Mouse (Mus musculus): Measurements from ENCODE around the gene Gm10188.

Gm10188 gene

DNA sequence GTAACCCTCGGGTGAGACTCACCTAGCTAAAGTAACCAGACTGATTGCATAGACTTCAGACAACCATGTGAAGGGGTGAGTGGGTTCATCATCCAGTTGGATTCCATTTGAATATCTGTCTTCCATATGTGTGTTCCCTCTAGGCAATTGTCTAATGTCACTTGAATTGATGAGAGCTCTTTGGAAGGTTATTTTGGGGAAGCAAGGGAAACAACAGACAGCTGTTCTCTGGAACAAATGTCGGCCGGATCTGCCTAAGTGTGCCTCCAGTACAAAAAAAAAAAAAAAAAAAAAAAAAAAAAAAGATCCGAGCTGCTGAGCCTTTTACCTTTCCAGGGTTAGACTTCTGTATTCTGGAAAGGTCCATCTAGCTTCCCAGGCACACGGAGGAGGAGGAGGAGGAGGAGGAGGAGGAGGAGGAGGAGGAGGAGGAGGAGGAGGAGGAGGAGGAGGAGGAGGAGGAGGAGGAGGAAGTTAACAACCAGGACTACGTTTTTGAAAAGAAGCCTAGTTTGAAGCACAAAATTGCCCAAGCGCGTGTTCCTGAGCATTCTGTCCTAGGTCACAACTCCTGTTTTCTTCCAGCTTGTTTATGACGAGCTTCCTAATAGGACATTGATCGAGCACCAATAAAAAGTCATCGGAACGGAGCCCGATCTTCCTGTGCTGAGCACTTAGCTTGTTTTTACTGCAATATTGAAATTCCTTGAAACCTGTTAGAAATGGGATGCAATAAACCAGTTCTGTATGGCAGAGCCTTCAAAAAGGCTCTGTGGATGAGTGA, 3.1 kb downstream of the Gm10188 start:
- no peak for DNase-seq (ENCODE audit: low read depth)

DNA sequence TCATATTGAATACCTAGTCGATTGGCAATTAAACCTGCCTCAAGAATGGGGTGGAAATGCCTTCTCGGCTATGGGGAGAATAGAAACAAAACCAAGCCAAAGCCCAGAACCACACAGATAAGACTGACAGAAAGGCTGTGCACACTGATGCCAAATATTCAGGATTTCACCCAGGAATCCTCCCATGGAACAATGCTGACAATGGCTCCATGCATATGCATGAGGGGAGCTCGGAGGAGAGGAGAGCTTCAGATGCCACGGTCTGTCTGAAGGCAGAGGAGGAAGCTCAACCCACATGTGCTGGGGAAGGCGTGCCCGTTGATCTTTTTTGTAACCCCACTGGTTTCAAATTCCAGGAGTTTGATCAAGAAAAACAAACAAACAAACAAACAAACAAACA, 7.4 kb downstream of the Gm10188 start:
- DNase-seq (ENCODE audit: low read depth) = no peak

DNA sequence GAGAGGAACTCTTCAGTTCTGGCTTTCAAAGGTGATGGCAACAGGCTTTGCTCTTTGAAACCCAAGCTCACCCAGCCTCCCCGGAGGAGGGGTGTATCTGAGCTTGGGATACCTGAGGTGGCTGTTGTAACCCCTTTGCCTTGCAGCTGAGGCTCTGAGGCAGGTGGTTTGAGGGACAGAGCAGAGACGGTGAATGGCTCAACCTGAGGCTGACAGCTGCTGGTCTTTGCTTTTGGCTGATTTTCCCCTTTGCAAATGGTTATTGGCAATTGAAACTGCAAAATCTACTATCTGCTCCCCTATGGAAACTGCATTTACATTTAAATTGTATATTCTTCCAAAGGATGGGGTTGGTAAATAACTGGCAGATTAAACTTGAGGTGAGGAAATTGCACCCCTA, 7.9 kb downstream of the Gm10188 start:
- DNase-seq (ENCODE audit: low read depth) = no peak

DNA sequence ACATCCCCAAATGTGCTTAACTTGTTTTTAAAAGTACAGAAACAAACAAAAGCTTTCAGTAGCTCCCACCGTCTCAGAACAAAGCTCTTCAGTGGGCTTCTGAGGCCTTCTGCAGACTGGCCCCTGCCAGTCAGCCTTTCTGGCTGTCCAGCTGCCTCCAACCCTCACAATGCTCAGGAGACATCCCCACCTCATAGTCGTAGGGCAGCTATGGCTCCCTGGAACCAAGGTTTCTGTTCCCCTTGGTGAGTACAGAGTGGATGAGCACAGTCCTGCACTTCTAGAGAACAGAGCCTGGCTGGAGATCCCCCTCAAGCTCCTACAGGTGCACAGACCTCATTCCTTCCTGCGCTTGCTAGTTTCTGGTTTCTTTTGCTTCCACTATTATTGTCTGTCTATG, 13.3 kb downstream of the Gm10188 start:
- no peak for DNase-seq (ENCODE audit: low read depth)

DNA sequence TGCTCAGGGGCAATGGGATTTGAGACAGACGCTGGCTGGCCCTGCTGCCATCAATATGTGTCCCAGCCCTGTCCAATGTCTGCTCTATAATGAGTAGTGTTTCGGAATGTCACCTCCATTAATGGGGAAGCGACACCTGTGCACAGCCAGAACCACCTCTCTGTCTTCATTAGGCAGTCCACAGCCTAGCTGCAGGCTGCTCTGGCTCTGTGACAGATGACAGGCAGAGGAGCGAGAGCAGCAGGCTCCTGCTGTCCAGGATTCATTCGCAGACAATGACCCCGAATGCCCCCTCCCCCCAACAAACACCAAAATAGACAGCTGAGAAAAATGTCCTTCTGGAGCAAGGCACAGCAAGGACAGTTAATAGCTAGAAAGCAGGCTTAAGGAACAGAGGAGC, 16.5 kb downstream of the Gm10188 start:
- DNase-seq (ENCODE audit: low read depth) = no peak

DNA sequence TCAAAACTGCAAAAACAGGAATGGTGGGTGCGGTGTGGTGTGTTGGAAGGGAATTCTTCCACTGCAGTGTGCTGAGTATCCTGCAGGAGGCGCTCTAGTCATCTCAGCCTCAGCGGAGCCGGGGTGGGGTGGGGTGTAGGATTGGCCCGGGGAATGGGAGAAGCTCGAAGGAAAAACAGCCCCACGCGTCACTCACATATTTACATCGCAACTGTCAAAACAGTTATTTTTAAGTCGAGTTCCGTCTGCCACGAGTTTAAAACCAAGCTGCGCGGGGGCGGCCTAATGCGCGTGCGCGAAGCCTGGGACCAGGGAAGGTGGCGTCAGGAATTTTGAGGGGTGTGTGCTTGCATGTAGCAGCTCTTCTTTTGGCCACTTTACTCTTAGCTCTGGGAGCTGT, 17.3 kb downstream of the Gm10188 start:
- DNase-seq (ENCODE audit: low read depth) = no peak

DNA sequence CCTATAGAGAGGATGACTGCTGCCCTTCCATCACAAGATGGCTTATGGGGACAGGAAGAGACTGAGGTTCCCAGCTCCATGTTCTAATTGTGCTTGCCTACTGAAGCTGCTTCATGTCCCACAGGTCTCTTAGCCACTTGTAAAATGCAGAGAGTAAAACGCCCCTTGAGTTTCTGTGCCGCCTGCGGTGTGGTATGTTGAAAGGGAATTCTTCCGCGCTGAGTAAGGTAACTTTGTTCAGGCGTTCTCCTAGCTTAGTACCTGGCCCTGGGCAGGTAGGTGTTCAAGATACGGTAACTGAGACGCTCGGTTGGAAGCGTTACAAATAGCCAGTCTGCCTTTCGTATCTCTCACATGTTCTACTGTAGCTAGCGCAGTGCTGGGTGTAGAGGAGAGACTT, 17.9 kb downstream of the Gm10188 start:
- no peak for DNase-seq (ENCODE audit: low read depth)

DNA sequence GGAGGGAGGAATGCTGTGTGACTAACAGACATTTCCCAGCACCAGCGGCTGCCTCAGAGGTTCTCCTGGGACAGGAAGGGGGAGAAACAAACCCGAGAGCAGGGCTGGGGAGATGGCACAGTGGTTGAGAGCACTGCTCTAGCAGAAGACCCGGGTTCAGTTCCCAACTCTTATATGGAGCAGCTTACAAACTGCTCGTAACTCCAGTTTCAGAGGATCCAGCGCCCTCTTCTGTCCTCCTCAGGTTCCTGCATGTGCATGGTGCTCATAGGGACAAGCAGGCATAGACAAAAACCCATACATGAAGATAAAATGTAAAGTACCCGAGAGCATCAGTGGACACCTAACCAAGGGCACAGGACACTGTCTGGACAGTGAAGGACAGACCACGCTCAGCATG, 18.6 kb downstream of the Gm10188 start:
- DNase-seq (ENCODE audit: low read depth) = no peak

DNA sequence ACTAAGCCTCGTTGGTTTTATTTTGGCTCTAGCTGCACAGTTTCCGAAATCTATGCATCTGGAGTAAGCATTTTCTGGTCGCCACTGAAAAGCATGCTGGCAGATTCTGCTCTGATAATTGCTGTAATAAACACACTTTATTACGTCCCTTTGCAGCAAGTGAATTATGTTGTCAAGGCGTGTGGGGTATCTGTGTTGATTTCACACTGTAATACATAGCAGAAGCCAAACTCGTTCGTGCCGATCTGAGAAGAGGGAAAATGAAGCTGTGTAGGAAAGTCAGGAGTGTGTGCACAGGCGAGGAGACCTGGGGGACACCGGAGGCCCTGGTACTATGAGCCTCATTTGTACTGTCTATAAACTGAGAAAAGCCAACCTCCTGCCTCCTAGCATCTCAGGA, 20.2 kb downstream of the Gm10188 start:
- no peak for DNase-seq (ENCODE audit: low read depth)

DNA sequence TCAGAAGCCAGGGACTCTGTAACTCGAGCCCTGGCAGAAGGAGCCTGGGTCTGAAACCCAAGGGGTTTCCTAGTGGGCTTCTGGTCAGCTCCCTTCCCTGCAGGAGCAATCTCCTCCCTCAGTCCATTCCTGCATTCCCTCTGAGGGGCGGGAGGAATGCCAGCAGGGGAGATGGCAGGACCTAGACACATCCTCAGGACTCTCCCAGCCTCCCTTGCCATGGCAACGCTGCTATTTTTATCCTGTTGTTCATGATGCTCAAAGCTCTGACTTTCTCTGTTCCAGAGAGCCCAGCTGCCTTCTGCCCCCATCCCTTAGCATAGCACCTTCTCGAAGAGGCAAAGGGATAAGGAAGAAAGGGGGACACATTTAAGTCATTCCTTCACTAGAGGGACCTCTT, 21.4 kb downstream of the Gm10188 start:
- DNase-seq (ENCODE audit: low read depth) = no peak

DNA sequence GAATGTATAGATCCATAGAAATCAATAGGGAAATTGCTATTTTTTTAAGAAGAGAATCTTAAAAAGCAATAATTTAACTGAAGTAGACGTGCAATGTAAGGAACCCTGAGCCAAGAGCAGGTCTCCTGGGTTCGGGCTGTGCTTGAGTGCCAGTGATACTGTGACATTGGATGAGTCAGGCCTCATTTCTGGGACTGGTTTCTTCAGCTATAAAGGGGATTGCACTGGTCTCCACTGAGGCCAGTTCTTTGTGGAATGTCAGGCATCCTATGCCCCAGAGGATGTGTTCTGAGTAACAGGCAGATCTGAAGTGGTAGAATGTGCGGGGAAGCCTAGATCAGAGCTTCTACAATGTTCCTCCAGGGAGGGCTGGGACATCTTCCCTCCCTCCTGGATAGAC, 22.7 kb downstream of the Gm10188 start:
- no peak for DNase-seq (ENCODE audit: low read depth)

DNA sequence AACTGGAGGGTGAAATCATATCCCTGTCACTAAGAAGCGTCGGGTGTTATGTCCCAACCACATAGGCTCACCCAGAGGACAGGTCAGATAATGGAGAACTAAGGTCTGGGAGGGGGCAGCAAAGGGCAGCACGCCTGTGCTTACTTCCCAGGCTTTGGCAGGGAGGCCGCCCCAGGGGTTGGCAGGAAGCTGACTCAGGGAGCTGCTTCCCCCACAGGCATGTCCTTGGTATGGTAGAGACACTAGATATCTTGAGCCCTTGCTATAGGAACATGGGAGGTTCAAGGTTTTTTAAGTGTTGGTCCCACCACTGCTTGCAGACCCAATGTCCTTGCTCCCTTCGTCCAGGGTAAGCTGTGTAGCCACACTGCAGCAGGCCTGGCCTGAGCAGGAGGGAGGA, 23.6 kb downstream of the Gm10188 start:
- no peak for DNase-seq (ENCODE audit: low read depth)

DNA sequence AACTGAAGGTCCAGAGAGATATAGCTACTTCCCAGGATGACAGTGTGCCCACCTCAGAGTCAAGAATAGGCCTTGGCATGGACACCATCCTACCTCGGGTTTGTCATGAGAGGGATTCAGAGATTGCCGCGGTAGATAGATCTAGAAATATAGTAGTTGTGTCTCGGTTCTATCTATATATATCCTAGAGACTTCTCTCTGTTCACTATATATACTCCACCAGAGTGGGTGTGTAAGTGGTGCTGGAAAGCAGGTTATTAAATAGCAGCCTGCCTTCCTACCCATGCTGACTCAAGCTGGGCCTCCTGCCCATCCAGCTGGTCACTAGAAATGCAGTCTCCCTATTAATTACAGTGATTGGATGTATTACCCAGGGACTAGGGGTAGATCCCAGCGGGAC, 26.8 kb downstream of the Gm10188 start:
- DNase-seq (ENCODE audit: low read depth) = no peak

DNA sequence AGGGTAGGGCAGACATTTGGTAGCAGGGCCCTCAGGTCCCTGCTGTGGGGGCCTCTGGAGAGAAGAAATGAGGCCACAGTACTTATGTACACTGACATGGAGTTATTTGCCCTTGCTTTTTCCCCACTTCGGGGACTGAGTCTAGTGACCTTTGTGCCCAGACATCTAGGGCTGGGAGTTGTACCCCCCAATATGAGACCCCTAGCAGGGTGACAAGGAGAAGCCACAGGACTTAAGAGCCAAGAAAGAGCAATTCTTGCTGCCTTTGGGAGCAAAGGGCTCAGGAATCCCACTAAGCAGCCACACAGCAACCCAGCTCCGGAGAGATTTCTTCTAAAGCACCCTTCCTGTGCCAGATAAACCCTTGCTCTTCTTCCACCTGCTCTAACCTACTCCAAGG, 27.6 kb downstream of the Gm10188 start:
- DNase-seq (ENCODE audit: low read depth) = no peak

DNA sequence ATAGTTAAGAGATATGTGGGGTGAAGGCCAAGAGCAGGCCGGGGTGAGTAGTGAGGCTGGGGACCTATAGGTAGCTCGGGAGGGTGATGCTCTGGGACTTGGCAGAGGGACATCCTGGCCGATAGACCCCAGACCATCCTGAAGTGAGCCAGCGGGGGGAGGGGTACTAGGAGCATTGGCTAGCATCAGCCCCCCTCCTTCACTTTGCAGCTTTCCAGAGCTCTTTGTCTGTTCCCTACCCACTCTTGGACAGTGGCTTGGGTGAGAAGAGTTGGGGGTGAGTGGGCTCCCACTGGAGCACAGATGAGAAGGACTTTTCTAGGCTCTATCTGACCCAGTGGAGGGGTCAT, 28.1 kb downstream of the Gm10188 start:
- no peak for DNase-seq (ENCODE audit: low read depth)

DNA sequence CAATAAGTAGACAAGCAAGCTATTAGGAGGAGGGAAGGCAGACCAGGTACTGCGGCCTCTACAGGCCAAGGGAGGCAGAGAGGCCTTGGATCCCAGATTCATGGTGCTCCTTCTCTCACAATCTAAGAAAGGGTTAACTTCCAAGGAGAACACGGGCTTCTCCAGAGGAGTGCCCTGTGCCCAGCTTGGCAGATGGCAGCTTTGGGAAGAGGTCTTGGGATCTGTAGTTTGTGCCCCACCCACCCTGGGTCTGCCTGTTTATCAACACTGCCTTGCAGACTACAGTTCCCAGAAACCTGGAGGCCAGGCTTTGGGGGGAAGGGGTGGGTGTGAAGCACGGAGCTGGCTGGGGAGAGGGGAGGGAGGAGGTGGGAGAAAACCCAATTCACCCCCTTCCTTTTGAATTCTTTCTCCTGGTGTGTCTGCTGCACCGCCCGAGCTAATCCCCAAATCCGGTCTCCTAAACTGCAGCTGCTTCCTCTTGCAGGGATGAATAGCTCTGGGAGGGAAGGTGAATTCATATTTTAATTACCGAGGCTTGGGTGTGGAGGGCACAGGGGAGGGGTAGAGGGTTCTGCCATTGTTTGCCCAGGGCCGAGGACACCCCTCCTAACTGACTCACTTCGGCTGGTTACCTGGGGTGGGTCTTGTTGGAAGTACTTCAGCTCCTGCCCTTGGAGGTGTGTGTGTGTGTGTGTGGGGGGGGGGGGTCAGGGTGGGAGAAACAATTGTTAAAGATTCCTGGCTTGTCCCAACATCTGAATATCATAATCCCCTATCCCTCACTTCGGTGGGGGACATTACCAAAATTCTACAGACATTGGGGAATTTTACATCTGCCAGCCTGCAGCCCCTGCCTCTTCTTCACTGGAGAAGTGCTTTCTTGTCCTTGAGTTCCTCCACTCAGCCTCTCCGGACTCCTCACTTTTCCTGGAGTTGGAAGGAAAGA, 28.7 kb downstream of the Gm10188 start:
- no peak for DNase-seq (ENCODE audit: low read depth)

DNA sequence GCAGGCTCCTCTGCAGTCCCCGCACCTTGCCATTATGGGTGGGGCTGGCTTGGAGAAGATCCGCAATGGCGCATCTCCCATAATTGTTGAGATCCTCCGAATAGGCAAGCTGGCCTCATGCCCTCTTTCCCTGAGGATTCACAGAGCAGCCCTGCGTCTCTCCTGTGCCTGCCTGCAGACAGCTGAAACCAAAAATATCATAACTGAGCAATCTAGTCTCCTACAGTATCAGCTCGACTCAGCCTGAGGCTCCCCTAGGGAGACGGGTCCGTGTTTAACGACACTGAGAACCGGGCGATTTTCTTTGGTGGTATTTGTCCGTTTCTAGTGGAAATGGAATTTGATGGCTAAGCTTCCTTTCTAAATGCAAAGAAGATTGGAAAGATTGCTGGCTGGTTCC, 29.6 kb downstream of the Gm10188 start:
- DNase-seq (ENCODE audit: low read depth) = no peak

DNA sequence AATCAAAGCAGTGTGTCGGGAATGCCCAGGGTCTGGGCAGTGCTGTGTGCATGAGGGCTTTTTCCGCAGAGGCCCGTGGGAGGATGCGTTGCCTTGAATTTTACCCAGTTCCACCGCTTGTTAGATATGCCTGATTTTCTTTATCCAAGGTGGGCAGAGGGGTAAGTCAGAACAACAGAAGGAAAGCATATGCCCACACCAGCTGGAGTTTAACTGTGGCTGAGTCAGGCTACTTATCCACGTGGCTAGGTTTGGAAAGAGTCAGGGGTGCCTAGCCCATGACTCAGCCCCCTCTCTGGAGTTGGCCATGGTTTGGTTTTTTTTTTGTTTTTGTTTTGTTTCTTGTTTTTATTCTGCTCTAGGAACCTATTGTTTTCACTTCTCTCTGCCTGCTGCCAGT, 30.3 kb downstream of the Gm10188 start:
- DNase-seq (ENCODE audit: low read depth) = no peak

DNA sequence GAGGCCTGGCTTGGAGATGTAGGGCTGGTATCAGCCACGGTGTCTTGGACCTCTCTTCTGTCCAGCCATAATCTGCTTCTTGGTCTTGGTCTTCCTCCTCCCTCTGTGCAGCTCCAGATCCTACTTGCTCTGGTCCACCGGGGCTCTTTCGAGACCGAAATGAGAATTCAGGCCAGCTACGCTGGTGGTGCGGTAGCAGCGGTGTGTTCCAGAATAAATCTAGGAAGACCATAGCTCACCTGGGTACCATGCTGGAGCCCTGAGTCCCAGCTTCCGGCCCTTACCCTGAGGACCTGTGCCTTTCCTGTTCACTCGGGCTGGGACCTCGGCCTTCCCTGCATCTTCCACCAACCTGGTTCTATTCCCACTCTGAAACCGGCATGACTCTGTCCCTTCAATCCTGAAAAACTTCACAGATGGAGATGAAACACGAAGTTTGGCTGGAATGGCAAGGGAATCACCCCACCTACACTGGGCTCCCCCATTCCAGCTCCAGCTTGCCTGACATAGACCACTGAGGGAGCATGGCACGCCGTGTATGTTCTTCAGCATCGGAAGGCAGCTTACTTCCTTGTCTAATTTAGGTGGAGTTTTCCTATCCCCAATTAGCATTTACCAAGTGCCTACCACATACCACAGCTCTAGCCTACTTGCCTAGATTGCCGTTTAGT, 31.0 kb downstream of the Gm10188 start:
- no peak for DNase-seq (ENCODE audit: low read depth)

DNA sequence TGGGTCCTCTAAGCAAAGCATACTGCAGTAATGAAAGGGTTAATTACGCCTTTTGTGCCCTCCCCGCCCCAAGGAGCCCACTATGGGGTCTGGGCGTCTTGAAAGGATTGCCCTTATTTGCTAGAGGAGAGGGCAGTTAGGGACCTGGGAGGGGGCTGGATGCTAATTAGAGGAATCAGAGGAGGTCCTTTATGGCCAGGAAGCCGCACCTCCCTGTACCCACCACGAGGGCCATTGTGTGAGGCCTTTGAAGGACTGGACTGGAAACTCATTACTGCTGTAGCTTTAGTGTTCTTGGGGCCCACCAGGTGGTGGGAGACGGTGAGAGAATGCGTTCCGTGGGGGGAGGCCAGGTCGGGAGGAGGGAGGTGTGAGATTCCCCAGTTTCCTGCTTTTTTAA, 31.9 kb downstream of the Gm10188 start:
- no peak for DNase-seq (ENCODE audit: low read depth)

DNA sequence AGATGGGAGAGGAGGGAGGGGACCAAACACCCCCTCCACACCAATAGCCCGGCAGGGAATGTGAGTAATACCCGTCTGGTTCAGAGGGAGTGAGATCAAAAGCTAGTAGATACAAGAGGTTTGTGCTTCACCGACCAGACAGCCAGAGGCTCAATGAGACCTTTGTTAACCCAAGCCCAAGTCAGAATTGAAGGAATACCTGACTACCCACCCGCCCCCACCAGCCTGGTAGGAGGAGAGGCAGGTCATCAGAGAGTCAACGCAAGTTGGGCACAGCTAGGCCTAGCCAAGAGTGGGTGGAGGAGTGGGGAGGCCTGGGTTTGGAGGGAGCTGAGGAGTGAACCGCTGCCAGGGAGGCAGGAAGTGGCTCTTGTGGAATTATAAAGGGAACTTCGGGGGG, 33.2 kb downstream of the Gm10188 start:
- no peak for DNase-seq (ENCODE audit: low read depth)

DNA sequence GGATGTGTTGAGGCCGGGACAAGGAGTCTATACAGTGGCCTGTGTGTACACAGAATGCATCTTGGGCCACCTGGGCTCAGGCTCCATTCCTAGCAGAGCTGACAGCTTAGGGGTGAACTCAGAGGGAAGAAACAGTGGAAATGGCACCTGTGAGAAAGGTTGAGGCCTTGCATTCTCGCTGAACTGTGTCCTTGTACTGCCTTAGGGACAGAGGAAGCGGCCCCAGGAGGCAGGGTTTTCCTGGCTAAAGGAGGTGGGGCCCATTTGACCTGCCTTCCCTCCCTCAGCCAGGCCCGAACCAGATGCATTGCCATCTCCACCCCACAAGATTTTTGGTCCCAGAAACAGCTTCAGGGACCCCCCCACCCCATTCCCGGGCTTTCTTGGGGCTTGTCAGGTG, 33.9 kb downstream of the Gm10188 start:
- DNase-seq (ENCODE audit: low read depth) = no peak

DNA sequence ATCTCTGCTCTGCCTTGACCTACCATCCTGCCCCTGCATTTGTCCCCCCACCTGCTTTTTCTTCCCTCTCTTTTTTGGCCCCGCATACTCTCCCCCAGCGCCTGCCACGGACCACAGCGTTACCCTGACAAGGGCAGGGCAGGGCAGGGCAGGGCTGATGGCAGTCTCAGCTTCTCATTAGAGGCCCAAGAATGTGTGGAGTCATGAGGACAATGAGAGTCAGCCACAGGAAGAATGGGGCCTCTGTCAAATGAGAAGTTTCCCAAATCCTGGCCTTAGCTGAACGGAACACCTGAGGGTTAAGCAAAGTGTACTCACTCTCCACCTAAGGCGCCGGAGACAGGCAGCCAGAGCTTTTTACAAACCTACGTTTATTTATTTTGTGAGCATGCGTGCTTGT, 34.5 kb downstream of the Gm10188 start:
- no peak for DNase-seq (ENCODE audit: low read depth)
